Mouse (Mus musculus): ENCODE data around the gene Mtmr12. TPM values are rescaled to one million over a fixed set of nuclear protein-coding genes. Genes with fewer than 3 reads are reported as not detected.
"Not testable (repeated sequence)": the region's sequence is repeated elsewhere in the genome, so short reads cannot be mapped to it uniquely, and the experiment has no call there.

Gene Mtmr12
- 10 to 100 TPM; 17.4 to 18.8 TPM for total RNA-seq (2021)
- long read RNA-seq, full-length matches to known transcripts = 7 of 10 reads
- long read RNA-seq, partial matches to known transcripts = 3 of 10 reads
- long read RNA-seq, other reads (novel, unspliced or antisense) = 0 of 10 reads

GRCm38 (mm10) chr15:12204319-12205159 lies at the start of gene Mtmr12:
Gene Mtmr12, plus strand, starts transcription at chr15:12205028.
- DNase-seq (ENCODE audit: low spot score in 2 of 2) = peak; percentile 100

DNA sequence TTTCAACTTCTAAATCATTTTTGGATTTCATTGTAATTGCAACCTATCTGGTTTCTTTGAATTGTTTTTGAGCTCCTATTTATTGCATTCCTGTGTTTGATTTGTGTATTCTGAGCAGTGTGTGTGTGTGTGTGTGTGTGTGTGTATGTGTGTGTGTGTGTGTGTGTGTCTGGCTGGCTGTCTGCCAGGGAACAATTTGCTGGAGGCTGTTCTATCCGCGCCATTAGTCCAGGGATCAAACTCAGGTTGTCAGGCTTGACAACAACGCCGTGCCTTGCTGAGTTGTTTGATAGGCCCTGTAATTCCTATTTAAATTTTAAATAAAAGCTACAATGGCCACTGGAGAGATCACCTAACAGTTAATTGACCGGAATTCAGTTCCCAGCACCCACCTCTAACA lies 26.7 kb upstream of the Mtmr12 start:
- no peak for DNase-seq (ENCODE audit: low spot score in 2 of 2)

GRCm38 (mm10) chr15:12181181-12181805 lies 23.5 kb upstream of the Mtmr12 start:
- not testable (repeated sequence) for DNase-seq (ENCODE audit: low spot score in 2 of 2)

DNA sequence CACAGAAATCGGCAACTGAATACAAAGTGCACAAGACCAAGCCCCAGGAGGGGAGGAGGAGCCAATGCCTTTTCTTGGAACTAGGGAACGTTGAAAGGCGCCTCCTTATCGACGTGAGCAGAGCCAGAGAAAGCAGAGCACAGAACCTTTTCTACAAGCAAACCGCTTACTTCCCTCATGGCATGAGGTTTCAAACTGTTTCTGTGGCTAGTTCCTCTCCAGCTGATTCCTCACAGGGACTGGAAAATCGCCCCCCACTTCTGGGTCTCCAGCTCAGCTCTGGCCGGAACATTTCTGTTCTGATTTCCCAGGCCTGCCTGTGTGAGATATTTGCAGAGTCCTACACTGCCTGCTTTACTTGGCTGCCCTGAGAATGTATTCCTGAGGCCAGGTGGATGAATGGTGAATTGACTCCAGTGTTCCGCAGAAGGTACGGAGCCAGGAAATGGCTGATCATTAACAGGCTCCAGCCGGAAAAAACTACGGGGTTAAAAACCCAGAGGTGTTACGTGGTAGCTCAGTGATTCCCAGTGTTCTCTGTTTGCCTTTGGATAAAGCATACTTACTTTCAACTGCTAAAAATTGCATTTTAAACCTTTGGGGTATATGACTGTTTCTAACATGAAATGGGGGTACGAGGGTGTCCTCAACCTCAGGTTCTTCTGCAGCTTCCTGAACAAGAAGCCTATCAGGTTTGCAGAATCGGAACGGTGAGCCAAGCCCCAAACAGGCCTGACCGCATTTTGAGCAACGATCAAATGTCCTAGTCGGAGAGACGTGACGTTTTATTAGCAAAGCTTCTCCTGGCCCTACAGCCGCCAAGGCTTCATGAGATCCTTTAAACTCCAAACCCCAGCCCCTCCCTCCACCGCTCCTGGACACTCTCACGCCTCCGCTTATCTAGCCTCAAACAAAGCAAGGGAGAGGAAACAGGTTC lies 10.7 kb upstream of the Mtmr12 start:
- DNase-seq (ENCODE audit: low spot score in 2 of 2) = no peak

GRCm38 (mm10) chr15:12194817-12195735 lies 9.8 kb upstream of the Mtmr12 start:
- DNase-seq (ENCODE audit: low spot score in 2 of 2) = no peak

- no peak for DNase-seq (ENCODE audit: low spot score in 2 of 2)
Observed at GRCm38 (mm10) chr15:12195966-12196365, 8.9 kb upstream of the Mtmr12 start.

DNA sequence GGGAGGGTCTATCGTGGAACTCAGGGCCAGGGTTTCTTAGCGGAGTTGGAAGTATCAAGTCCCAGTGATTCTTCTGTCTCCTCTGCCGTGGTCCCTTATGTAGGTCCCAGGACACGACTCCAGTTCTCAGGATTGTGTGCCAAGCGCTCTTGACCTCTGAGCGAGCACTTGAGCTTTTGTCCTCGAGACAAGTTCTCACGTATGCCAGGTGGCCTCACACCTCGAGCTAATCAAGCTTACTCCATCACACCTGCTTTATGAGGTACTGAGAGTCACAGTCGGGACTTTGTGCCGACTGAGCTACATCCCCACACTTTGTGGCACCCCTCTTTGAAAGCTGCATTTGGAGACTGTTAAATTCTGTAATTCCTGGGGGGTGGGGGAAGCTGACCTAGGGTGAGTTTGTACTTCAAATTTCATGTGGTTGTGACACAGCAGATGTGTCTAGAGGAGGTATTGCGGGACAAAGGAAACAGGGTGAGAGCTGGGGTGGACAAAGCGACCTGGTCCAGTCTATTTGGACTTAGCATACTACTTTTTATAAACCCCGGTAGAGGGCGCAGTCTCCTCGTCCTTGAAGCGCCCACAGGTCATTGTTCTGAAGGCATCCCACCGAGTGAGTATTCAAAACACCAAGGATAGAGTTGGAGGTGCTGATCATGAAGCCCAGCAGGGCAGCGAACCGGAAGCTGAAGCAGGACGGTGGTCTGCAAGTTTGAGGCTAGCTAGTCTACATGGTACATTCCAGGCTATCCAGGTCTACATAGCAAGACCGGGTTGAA lies 8.2 kb upstream of the Mtmr12 start:
- DNase-seq (ENCODE audit: low spot score in 2 of 2) = peak; percentile 54 to 66

GRCm38 (mm10) chr15:12197361-12197760 lies 7.5 kb upstream of the Mtmr12 start:
- DNase-seq (ENCODE audit: low spot score in 2 of 2) = no peak

DNA sequence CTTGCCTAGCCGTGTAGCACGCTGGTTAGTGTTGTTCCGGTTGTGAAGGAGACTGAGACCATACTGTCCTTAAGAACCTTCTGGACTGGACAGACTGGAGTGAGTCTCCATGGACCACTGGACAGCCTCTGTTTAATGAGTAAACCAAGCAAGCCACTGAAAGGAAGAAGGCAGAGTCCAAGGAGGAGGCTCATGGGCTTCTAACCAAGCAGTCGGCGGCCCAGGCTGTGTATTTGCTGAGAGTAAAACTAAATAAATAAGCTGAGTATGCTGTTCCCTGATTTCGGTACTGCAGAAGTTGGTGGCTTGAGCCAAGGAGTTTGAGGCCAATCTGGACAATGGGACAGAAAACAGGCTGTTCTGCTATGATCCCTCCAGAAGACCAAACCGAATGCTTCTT lies 4.8 kb upstream of the Mtmr12 start:
- DNase-seq (ENCODE audit: low spot score in 2 of 2) = no peak

GRCm38 (mm10) chr15:12201856-12202255 lies 3.0 kb upstream of the Mtmr12 start:
- DNase-seq (ENCODE audit: low spot score in 2 of 2) = no peak

DNA sequence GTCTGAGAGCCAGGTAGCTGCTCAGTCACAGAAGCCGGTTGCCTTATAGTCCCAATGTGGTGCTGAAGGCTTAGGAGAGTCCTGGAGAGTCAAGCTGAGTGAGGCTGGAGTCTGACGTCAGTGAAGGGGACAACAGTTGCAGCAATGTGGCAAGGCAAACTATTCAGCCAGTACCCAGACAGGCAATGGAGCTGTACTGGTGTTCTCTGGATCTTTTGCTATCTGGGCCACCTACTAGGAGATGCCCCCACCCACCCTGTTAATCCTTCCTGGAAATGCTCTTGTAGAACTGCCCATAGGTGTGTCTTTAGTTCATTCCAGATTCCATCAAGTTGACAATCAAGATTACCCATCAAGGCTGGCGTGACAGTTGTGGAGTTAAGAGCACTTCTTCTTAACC lies 2.4 kb upstream of the Mtmr12 start:
- no peak for DNase-seq (ENCODE audit: low spot score in 2 of 2)

- not testable (repeated sequence) for DNase-seq (ENCODE audit: low spot score in 2 of 2)
Observed at GRCm38 (mm10) chr15:12203008-12203407, 1.8 kb upstream of the Mtmr12 start.

DNA sequence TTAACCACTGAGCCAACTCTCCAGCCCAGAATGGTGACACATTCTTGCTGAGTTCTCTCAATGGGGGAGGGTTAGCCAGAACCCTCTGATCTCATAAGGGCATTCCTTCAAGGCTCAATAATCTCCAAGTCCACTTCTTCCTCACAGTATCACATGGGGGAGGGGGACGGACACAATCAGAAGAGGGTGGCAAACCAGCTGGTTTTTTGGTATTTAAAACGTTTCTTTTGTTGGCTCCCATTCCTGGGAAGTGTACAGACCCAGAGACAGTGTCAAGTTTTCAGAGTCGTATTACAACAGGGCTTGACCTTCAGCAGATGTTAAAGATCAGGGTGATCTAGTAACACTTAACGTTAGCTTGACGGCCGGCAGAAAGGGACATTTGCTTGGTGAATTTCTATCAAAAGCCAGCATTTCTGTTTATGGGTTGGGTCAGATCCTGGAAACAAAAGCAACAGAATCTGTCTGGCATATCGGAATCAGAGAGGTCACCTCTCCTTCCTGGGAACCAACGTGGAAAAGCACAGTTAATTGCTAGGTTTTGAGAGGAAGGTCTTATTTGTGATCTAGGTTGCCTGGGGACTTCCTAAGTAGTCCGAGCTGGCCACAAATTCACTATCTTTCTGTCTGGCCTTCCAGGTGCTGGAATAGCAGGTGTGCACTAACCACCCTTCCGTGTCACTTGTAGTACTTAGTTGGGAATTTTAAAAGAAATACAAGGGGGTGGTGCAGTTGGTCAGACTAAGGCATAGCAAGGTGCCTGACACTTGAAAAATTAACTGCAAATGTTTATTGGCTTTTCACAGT lies 1.1 kb upstream of the Mtmr12 start:
- DNase-seq (ENCODE audit: low spot score in 2 of 2) = no peak

GRCm38 (mm10) chr15:12205160-12205901 lies 503 bp downstream of the Mtmr12 start:
- DNase-seq (ENCODE audit: low spot score in 2 of 2) = no peak

DNA sequence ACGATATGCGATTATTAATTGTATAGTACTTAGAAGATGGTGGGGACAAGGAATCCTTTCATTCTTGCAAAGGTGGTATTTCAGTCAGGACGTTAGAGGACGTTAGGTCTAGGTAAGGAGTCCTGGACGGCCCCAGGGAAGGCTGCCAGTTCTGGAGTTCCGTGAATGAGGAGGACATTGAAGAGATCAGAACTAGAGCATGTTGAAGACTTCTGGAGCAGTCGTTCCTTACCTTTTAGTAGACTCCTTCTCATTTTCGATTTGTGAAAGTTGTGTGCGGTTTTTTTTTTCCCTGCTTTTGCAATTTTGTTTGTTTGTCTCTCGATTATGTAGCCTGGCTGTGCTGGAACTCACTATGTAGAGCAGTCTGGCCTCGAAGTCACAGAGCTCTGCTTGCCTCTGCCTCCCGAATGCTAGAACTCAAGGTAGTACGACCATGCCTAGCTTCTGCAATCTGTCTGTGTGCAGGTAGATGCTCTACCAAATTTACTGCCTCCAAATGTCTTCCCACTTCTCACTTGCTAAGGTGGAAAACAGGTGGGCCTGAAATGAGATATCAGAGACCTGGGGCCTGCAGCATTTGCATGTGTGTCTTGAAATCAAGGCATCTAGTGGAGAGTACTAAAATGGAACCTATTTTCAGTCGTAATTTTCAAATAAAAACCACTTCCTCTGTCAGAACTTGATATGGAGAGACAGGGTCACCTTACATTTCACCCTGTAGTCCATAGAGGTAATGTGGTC lies 1.2 kb downstream of the Mtmr12 start:
- DNase-seq (ENCODE audit: low spot score in 2 of 2) = no peak

DNA sequence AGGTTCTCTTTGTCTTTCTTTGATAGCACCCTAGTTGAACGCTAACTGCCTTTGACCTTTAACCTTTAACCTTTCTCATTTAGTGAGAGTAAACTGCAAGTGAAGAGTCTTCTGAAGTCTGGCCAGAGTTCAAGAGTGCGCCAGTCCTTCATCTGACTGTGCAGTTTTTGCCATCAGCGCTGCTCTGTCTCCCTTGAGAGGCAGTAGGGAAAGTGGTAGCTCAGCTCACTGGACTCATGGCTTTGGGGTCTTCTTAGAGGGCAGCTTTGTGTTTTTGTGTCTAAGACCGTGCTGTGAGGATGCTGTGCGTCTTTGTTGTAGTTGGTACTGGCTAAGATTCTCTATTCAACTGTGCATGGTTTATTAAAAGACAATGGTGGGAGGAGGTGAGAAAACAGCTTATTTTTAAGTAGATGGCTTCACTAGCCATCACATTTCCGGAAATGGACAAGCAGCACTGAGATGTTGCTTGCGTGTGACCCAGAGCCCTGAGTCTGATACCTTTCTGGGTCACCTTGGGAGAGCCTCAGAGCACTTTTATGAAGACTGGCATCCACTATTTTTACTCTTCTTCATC lies 1.9 kb downstream of the Mtmr12 start:
- DNase-seq (ENCODE audit: low spot score in 2 of 2) = no peak

Data from layer of hippocampus, postnatal 10 days (tissue).